Mouse (Mus musculus) midbrain, embryonic 10.5 days (tissue): ENCODE data around the gene Bcar3. TPM values are rescaled to one million over a fixed set of nuclear protein-coding genes. Genes with fewer than 3 reads are reported as not detected.

Experiments used
- DNase-seq: peaks from one replicate; pipeline ENCODE4 v3.0.0-alpha.2; 2017; ENCODE audit warnings: low spot score
- H3K27ac ChIP-seq: fragments of 300-500 bp; sonication (generic); replicated peaks from 2 replicates; pipeline ENCODE4 v1.5.1; 2016; ENCODE audit warnings: mild to moderate bottlenecking
- H3K27me3 ChIP-seq: fragments of 300-500 bp; sonication (generic); 2 replicates; pipeline ENCODE4 v1.6.1; 2016; ENCODE audit warnings: low read depth, mild to moderate bottlenecking; ENCODE audit not compliant: poor library complexity, severe bottlenecking
- H3K36me3 ChIP-seq: fragments of 300-500 bp; sonication (generic); 2 replicates; pipeline ENCODE4 v1.6.1; 2016; ENCODE audit warnings: mild to moderate bottlenecking, moderate library complexity
- H3K4me1 ChIP-seq: fragments of 300-500 bp; sonication (generic); 2 replicates; pipeline ENCODE4 v1.6.1; 2016
- H3K4me3 ChIP-seq: fragments of 300-500 bp; sonication (generic); 2 replicates; pipeline ENCODE4 v1.5.1; 2016; ENCODE audit warnings: mild to moderate bottlenecking, moderate library complexity
- H3K9me3 ChIP-seq: fragments of 300-500 bp; sonication (generic); replicated peaks from 2 replicates; pipeline ENCODE4 v1.6.1; 2016; ENCODE audit warnings: mild to moderate bottlenecking
- WGBS: fragments of 180-500 bp; shearing (Covaris S2); methylation state at CpG from one replicate; pipeline ENCODE4 v1.1.7; 2016; 5-methylcytosine and 5-hydroxymethylcytosine counted together
- polyA plus RNA-seq: library from polyadenylated mRNA; unstranded; fragments of >200 nt; fragmentation: Nextera tagmentation; extraction: Ambion mirVana; gene quantifications from 2 replicates; pipeline ENCODE4 v1.2.1, GENCODE M21; 2016

Bcar3 gene
- polyA plus RNA-seq, 1 experiment from 2014 or later: 21.8 TPM

DNA sequence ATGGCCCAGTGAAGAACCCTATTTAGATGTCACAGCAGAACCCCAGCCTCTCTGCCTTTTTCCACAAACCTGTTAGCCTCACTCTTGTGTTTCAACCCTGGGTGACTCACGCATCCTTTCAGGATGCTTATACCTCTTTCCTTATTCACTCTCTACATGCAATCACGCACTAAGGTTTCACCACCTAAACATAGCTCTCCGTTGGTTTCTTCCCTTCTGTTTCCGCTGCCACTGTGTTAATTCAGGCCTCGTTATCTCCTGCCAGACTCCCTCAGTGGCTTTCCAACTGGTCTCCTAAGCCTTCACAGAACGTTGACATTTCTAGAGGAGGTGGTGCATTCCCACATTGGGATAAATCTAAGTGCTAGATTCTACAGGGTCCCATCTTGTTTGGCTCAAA lies 196.6 kb downstream of the Bcar3 start:
- 83% methylated on average over 6 of the region's 6 CpGs for WGBS
- Histone ChIP-seq H3K4me3 (no peak overlapping the region), H3K9me3 (no peaks in the 10 kb centered on the region), H3K4me1 (peaks cover 56% of the 10 kb centered on the region), H3K36me3 (no peaks in the 10 kb centered on the region), H3K27me3 (no peaks in the 10 kb centered on the region), H3K27ac (no peak overlapping the region)
- DNase-seq: no peak

DNA sequence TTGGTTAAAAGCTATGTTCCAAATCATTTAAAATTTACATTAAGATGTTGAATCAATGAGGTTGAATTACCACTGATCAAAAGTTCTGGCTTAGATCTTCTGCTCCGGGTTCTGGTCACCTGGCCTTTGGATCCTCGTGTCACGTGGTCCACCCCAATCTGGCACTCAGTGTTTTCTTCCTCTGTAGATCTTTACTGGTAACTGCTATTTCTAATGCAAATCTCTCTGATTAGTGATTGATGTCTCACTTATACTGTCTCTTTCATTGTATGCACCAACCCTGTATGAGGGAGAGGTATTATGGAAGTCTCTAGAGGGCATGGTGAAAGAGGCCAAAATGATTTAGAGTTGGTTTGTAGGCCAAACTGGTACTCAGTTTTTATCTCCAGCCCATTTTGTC lies 198.1 kb downstream of the Bcar3 start:
- 89% methylated on average over 3 of the region's 3 CpGs for WGBS
- H3K4me1 ChIP-seq: peaks cover 58% of the 10 kb centered on the region

DNA sequence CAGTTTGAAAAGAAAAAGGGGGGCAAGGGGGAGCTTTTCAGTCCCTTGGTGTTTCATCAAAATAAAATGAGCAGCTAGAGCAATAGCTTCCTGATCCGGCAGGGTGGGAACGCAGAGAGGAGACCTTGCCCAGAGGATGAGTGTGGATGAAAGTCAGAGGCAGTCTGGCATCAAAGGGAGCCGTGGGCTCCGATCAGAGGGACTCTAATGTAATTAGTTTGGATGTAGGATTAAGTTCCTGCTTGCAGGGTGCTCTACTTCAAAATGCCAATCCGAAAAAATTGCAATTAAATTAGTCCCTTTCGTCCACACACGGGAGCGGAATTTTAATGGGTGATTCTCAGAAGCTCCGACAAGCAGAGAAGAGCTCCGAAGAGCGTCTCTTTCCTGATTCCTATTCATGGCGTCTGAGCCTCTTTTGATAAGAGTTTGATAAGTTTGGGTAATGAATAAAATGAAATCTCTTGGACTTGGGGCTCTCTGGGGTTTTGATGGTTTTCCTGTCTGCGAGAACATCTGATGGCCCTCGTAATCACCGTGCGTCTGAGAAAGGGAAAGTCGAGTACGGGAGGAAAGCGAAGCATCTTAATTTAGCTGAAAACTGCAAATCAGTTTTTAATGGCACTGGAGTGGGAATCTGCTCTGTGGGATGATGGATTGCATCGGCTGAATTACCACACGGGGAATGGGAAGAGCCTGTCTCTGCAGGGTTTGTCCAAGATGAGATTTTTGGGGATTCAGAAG lies 199.1 kb downstream of the Bcar3 start:
- Histone ChIP-seq H3K4me3 (no peak overlapping the region), H3K4me1 (peaks cover 55% of the 10 kb centered on the region), H3K27me3 (no peaks in the 10 kb centered on the region), H3K9me3 (no peaks in the 10 kb centered on the region), H3K27ac (no peak overlapping the region), H3K36me3 (no peaks in the 10 kb centered on the region)
- WGBS: 70% methylated on average over 21 of the region's 21 CpGs
- no peak for DNase-seq

More for the DNA sequence above, 198.1 kb downstream of the Bcar3 start:
- Histone ChIP-seq H3K4me3 (no peak overlapping the region), H3K9me3 (no peaks in the 10 kb centered on the region), H3K27ac (no peak overlapping the region; the same call in 1 of the 2 replicates), H3K36me3 (no peaks in the 10 kb centered on the region), H3K27me3 (no peaks in the 10 kb centered on the region)
- DNase-seq: no peak

DNA sequence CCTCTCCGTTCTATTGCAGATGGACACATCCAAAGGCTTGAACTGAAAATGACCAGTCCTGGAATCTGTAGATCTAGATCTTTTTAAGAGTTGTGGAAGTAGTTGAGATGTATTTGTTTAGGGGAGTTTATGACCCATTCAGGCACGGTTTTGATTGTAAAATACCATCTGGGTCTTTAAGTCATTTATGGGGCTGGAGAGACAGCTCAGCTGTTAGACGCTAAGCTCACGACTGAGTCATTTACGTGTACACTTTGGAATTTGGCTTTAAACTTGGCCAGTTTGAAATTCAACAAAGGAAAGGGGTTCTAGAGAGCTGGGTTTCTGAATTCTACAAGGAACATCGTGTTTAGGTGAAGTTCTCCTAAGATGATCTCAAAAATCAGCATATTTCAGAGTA lies 200.8 kb downstream of the Bcar3 start:
- DNase-seq: no peak
- H3K27ac ChIP-seq: no peak overlapping the region
- H3K27me3 ChIP-seq: no peaks in the 10 kb centered on the region
- WGBS: 93% methylated on average over 6 of the region's 6 CpGs
- H3K36me3 ChIP-seq: no peaks in the 10 kb centered on the region
- no peaks in the 10 kb centered on the region for H3K9me3 ChIP-seq
- no peak overlapping the region for H3K4me3 ChIP-seq
- peaks cover 49% of the 10 kb centered on the region for H3K4me1 ChIP-seq

GRCm38 (mm10) chr3:122497871-122498270 lies 203.9 kb downstream of the Bcar3 start:
- no peaks in the 10 kb centered on the region for H3K9me3 ChIP-seq
- WGBS: 92% methylated on average over 6 of the region's 6 CpGs
- H3K4me1 ChIP-seq: peaks cover 45% of the 10 kb centered on the region
- no peak overlapping the region for H3K4me3 ChIP-seq
- no peaks in the 10 kb centered on the region for H3K27me3 ChIP-seq
- no peaks in the 10 kb centered on the region for H3K36me3 ChIP-seq
- DNase-seq: no peak
- H3K27ac ChIP-seq: no peak overlapping the region

GRCm38 (mm10) chr3:122498528-122498927 lies 204.6 kb downstream of the Bcar3 start:
- Histone ChIP-seq H3K27ac (no peak overlapping the region), H3K9me3 (no peaks in the 10 kb centered on the region), H3K27me3 (no peaks in the 10 kb centered on the region), H3K4me1 (peaks cover 39% of the 10 kb centered on the region), H3K4me3 (no peak overlapping the region), H3K36me3 (no peaks in the 10 kb centered on the region)
- 90% methylated on average over 7 of the region's 7 CpGs for WGBS
- DNase-seq: no peak

DNA sequence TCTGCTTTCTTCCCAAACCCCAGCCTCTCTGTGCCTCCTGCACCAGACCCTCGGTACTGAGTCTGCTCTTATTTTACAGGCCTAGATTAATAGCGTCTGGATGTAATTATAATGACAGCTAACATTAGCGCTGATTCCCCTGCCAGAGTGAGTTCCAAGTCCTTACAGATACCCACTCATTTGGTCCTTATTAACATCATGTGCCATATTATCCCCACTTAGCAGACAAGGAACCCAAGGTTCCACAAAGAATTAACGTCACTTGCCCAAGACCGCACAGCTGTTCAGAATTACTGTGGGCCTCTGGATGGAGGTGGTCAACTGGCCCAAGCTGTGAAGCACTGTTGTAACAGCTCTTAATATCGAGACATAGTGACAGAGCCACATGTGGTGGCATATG lies 205.7 kb downstream of the Bcar3 start:
- Histone ChIP-seq H3K36me3 (peaks cover 1% of the 10 kb centered on the region; the same call in 1 of the 2 replicates), H3K4me3 (no peak overlapping the region), H3K9me3 (no peaks in the 10 kb centered on the region), H3K27me3 (no peaks in the 10 kb centered on the region), H3K27ac (no peak overlapping the region), H3K4me1 (peaks cover 33% of the 10 kb centered on the region)
- WGBS: 75% methylated on average over 6 of the region's 6 CpGs
- no peak for DNase-seq

GRCm38 (mm10) chr3:122500929-122501328 lies 207.0 kb downstream of the Bcar3 start:
- Histone ChIP-seq H3K4me1 (peaks cover 28% of the 10 kb centered on the region), H3K9me3 (no peaks in the 10 kb centered on the region), H3K27me3 (no peaks in the 10 kb centered on the region), H3K27ac (no peak overlapping the region), H3K36me3 (peaks cover 5% of the 10 kb centered on the region; the same call in 1 of the 2 replicates), H3K4me3 (no peak overlapping the region)
- no peak for DNase-seq
- WGBS: 86% methylated on average over 9 of the region's 9 CpGs

- no peak overlapping the region for H3K27ac ChIP-seq
- WGBS: 92% methylated on average over 10 of the region's 10 CpGs
- H3K36me3 ChIP-seq: peaks cover 31% of the 10 kb centered on the region
- no peaks in the 10 kb centered on the region for H3K9me3 ChIP-seq
- no peak overlapping the region for H3K4me3 ChIP-seq
- H3K27me3 ChIP-seq: no peaks in the 10 kb centered on the region
- H3K4me1 ChIP-seq: peaks cover 18% of the 10 kb centered on the region
- no peak for DNase-seq
Measured at GRCm38 (mm10) chr3:122506343-122506916, 212.5 kb downstream of the Bcar3 start.

- H3K4me3 ChIP-seq: no peak overlapping the region
- peaks cover 10% of the 10 kb centered on the region; the same call in 1 of the 2 replicates for H3K4me1 ChIP-seq
- H3K27me3 ChIP-seq: no peaks in the 10 kb centered on the region
- H3K9me3 ChIP-seq: no peaks in the 10 kb centered on the region
- no peak for DNase-seq
- peaks cover 45% of the 10 kb centered on the region for H3K36me3 ChIP-seq
- no peak overlapping the region for H3K27ac ChIP-seq
- WGBS: 95% methylated on average over 14 of the region's 14 CpGs
Measured at GRCm38 (mm10) chr3:122507826-122508225, 213.9 kb downstream of the Bcar3 start.

- H3K9me3 ChIP-seq: no peaks in the 10 kb centered on the region
- H3K4me1 ChIP-seq: peaks cover 10% of the 10 kb centered on the region; the same call in 1 of the 2 replicates
- DNase-seq: peak; percentile 64
- H3K27ac ChIP-seq: 0 out of 2 replicates have a peak overlapping the region, but pooled peaks have one; percentile 19
- H3K4me3 ChIP-seq: no peak overlapping the region
- peaks cover 49% of the 10 kb centered on the region for H3K36me3 ChIP-seq
- WGBS: 50% methylated on average over 5 of the region's 5 CpGs
- H3K27me3 ChIP-seq: no peaks in the 10 kb centered on the region
Measured at GRCm38 (mm10) chr3:122509084-122509483, 215.1 kb downstream of the Bcar3 start.

- Histone ChIP-seq H3K9me3 (no peaks in the 10 kb centered on the region), H3K4me3 (no peak overlapping the region), H3K27me3 (no peaks in the 10 kb centered on the region), H3K4me1 (peaks cover 7% of the 10 kb centered on the region; the same call in 1 of the 2 replicates), H3K36me3 (peaks cover 47% of the 10 kb centered on the region), H3K27ac (no peak overlapping the region)
- DNase-seq: no peak
- 81% methylated on average over 11 of the region's 11 CpGs for WGBS
Measured at GRCm38 (mm10) chr3:122509534-122510239, 215.8 kb downstream of the Bcar3 start.
